Mouse (Mus musculus) E14TG2a.4 (cell line): Measurements from ENCODE around the gene Abcd1.

Experiments used
- H3K27me3 ChIP-seq: 2 replicates; pipeline ENCODE4 v1.6.1; 2014; ENCODE audit warnings: low read length, control low read depth; ENCODE audit not compliant: insufficient read depth
- H3K36me3 ChIP-seq: 2 replicates; pipeline ENCODE4 v1.6.1; 2014; ENCODE audit warnings: low read length, control low read depth; ENCODE audit not compliant: insufficient read depth
- H3K4me1 ChIP-seq: replicated peaks from 2 replicates; pipeline ENCODE4 v1.6.1; 2014; ENCODE audit warnings: low read depth, low read length, control low read depth
- H3K4me3 ChIP-seq: replicated peaks from 2 replicates; pipeline ENCODE4 v1.5.1; 2014; ENCODE audit warnings: mild to moderate bottlenecking, low read length
- H3K9me3 ChIP-seq: 2 replicates; pipeline ENCODE4 v1.6.1; 2014; ENCODE audit warnings: low read length, control low read depth
- CTCF ChIP-seq: conservative IDR thresholded peaks from 2 replicates; pipeline ENCODE4 v1.5.1; 2014; ENCODE audit warnings: low read length
- NANOG ChIP-seq: IDR thresholded peaks from 2 replicates; pipeline ENCODE4 v1.6.1; 2014; ENCODE audit warnings: borderline replicate concordance, low read length, mixed read lengths
- POU5F1 ChIP-seq: IDR thresholded peaks from 2 replicates; pipeline ENCODE4 v1.6.1; 2014; ENCODE audit warnings: low read length, borderline replicate concordance

Abcd1 gene

GRCm38 (mm10) chrX:73758611-73759290, 42.4 kb downstream of the Abcd1 start:
- Histone ChIP-seq H3K9me3 (no peaks in the 10 kb centered on the region), H3K27me3 (no peaks in the 10 kb centered on the region), H3K4me3 (no peak overlapping the region), H3K36me3 (no peaks in the 10 kb centered on the region), H3K4me1 (no peaks in the 10 kb centered on the region)
- TF ChIP-seq NANOG (no peak), POU5F1 (no peak), CTCF (no peak)

GRCm38 (mm10) chrX:73765311-73765710, 48.9 kb downstream of the Abcd1 start:
- Histone ChIP-seq H3K9me3 (no peaks in the 10 kb centered on the region), H3K4me3 (no peak overlapping the region), H3K27me3 (no peaks in the 10 kb centered on the region), H3K36me3 (no peaks in the 10 kb centered on the region), H3K4me1 (0 out of 2 replicates have a peak, but pooled peaks cover 3% of the 10 kb centered on the region)
- TF ChIP-seq POU5F1 (no peak), NANOG (no peak), CTCF (no peak)

- Histone ChIP-seq H3K9me3 (no peaks in the 10 kb centered on the region), H3K4me3 (no peak overlapping the region), H3K4me1 (0 out of 2 replicates have a peak, but pooled peaks cover 3% of the 10 kb centered on the region), H3K36me3 (no peaks in the 10 kb centered on the region), H3K27me3 (no peaks in the 10 kb centered on the region)
- TF ChIP-seq POU5F1 = no peak
- TF ChIP-seq CTCF = peak; percentile 55
- no peak for TF ChIP-seq NANOG
These were observed 50.9 kb downstream of the Abcd1 start for GRCm38 (mm10) chrX:73767267-73767666.

- Histone ChIP-seq H3K4me1 (no peaks in the 10 kb centered on the region), H3K4me3 (no peak within 1 kb of the TSS)
- TF ChIP-seq POU5F1 = no peak
- no peak for TF ChIP-seq NANOG
- no peak for TF ChIP-seq CTCF
These were observed 57.9 kb downstream of the Abcd1 start, which contains the start of gene Srpk3 for GRCm38 (mm10) chrX:73774168-73774760. Gene Srpk3, plus strand, starts transcription at chrX:73774405.

GRCm38 (mm10) chrX:73774802-73775483, 58.5 kb downstream of the Abcd1 start:
- no peaks in the 10 kb centered on the region for H3K4me1 ChIP-seq
- no peaks in the 10 kb centered on the region for H3K9me3 ChIP-seq
- H3K36me3 ChIP-seq = peaks cover 42% of the 10 kb centered on the region
- H3K4me3 ChIP-seq = no peak overlapping the region
- no peak for TF ChIP-seq CTCF
- TF ChIP-seq NANOG = no peak
- no peak for TF ChIP-seq POU5F1
- no peaks in the 10 kb centered on the region for H3K27me3 ChIP-seq

More at GRCm38 (mm10) chrX:73774168-73774760, 57.9 kb downstream of the Abcd1 start, which contains the start of gene Srpk3:
- Histone ChIP-seq H3K27me3 (no peaks in the 10 kb centered on the region), H3K9me3 (no peaks in the 10 kb centered on the region), H3K36me3 (peaks cover 35% of the 10 kb centered on the region)

- TF ChIP-seq POU5F1 (no peak), CTCF (no peak), NANOG (no peak)
These were observed 65.8 kb downstream of the Abcd1 start for GRCm38 (mm10) chrX:73782227-73782626.

GRCm38 (mm10) chrX:73785666-73786065, 69.3 kb downstream of the Abcd1 start:
- H3K27me3 ChIP-seq = no peaks in the 10 kb centered on the region
- TF ChIP-seq POU5F1 (no peak), NANOG (no peak), CTCF (no peak)

More at GRCm38 (mm10) chrX:73782227-73782626, 65.8 kb downstream of the Abcd1 start:
- peaks cover 24% of the 10 kb centered on the region for H3K4me1 ChIP-seq
- H3K9me3 ChIP-seq = no peaks in the 10 kb centered on the region
- H3K36me3 ChIP-seq = peaks cover 82% of the 10 kb centered on the region
- H3K27me3 ChIP-seq = no peaks in the 10 kb centered on the region
- no peak overlapping the region for H3K4me3 ChIP-seq

GRCm38 (mm10) chrX:73786364-73787224, 70.2 kb downstream of the Abcd1 start, which contains the start of the genes Idh3g and Ssr4:
Gene Idh3g, minus strand, starts transcription at chrX:73786897.
Gene Ssr4, plus strand, starts transcription at chrX:73787028.
- Histone ChIP-seq H3K4me1 (peaks cover 59% of the 10 kb centered on the region), H3K36me3 (peaks cover 74% of the 10 kb centered on the region), H3K27me3 (no peaks in the 10 kb centered on the region), H3K4me3 (peak within 1 kb of the TSS; percentile 89), H3K9me3 (no peaks in the 10 kb centered on the region)
- TF ChIP-seq CTCF (0 out of 2 replicates have a peak, but pooled peaks have one; percentile 5), NANOG (no peak), POU5F1 (no peak)

More at GRCm38 (mm10) chrX:73785666-73786065, 69.3 kb downstream of the Abcd1 start:
- Histone ChIP-seq H3K36me3 (peaks cover 74% of the 10 kb centered on the region), H3K9me3 (no peaks in the 10 kb centered on the region), H3K4me1 (peaks cover 50% of the 10 kb centered on the region), H3K4me3 (peak overlapping the region; percentile 89)
